Mouse (Mus musculus) frontal cortex, postnatal 25 days (tissue): ENCODE data around the gene Gltpd2.
"Not testable (repeated sequence)": the region's sequence is repeated elsewhere in the genome, so short reads cannot be mapped to it uniquely, and the experiment has no call there.

Source experiments
- DNase-seq, 2 experiments: peaks; one replicate each; pipeline ENCODE4 v3.0.0; 2022; ENCODE audit warnings: low spot score in 2 of 2

Gltpd2 gene

GRCm38 (mm10) chr11:70518436-70518835 lies 560 bp upstream of the Gltpd2 start:
- no peak for DNase-seq

GRCm38 (mm10) chr11:70520178-70520769 lies 1.3 kb downstream of the Gltpd2 start:
- DNase-seq = no peak

- not testable (repeated sequence) for DNase-seq
These were observed 4.5 kb downstream of the Gltpd2 start for GRCm38 (mm10) chr11:70523306-70523989.

- no peak for DNase-seq
These were observed 5.8 kb downstream of the Gltpd2 start for GRCm38 (mm10) chr11:70524782-70525181.

GRCm38 (mm10) chr11:70525184-70525678 lies 6.2 kb downstream of the Gltpd2 start, which contains the start of gene Psmb6:
TSS of gene Psmb6 (plus strand) at chr11:70525367.
- peak; percentile 78 to 86 for DNase-seq

GRCm38 (mm10) chr11:70525726-70526125 lies 6.7 kb downstream of the Gltpd2 start:
- DNase-seq = no peak

- DNase-seq = no peak
These were observed 7.2 kb downstream of the Gltpd2 start for GRCm38 (mm10) chr11:70526211-70526610.

- DNase-seq = no peak
These were observed 9.6 kb downstream of the Gltpd2 start for GRCm38 (mm10) chr11:70528610-70529009.

GRCm38 (mm10) chr11:70531065-70531464 lies 12.1 kb downstream of the Gltpd2 start:
- not testable (repeated sequence) for DNase-seq

- no peak for DNase-seq
These were observed 13.8 kb downstream of the Gltpd2 start, which contains the start of gene Gm40193 for GRCm38 (mm10) chr11:70532839-70533238. TSS of gene Gm40193 (minus strand) at chr11:70532939.

GRCm38 (mm10) chr11:70539423-70539822 lies 20.4 kb downstream of the Gltpd2 start:
- DNase-seq = no peak

GRCm38 (mm10) chr11:70539877-70540587 lies 21.0 kb downstream of the Gltpd2 start, which contains the start of gene Pld2:
TSS of gene Pld2 (plus strand) at chr11:70540064.
- peak; percentile 52 to 65 for DNase-seq

GRCm38 (mm10) chr11:70540928-70541327 lies 21.9 kb downstream of the Gltpd2 start:
- DNase-seq = no peak

GRCm38 (mm10) chr11:70541415-70541814 lies 22.4 kb downstream of the Gltpd2 start:
- DNase-seq = no peak

GRCm38 (mm10) chr11:70544496-70544895 lies 25.5 kb downstream of the Gltpd2 start:
- DNase-seq = no peak

GRCm38 (mm10) chr11:70551526-70551925 lies 32.5 kb downstream of the Gltpd2 start:
- DNase-seq = no peak

- DNase-seq = no peak
These were observed 34.9 kb downstream of the Gltpd2 start for GRCm38 (mm10) chr11:70553940-70554339.

- DNase-seq = no peak
These were observed 38.5 kb downstream of the Gltpd2 start for GRCm38 (mm10) chr11:70557545-70557944.

- DNase-seq = no peak
These were observed 42.9 kb downstream of the Gltpd2 start for GRCm38 (mm10) chr11:70561937-70562286.

- peak; percentile 63 to 80 for DNase-seq
These were observed 43.4 kb downstream of the Gltpd2 start, which contains the start of gene Mink1 for GRCm38 (mm10) chr11:70562287-70562994. TSS of gene Mink1 (plus strand) at chr11:70562881.

GRCm38 (mm10) chr11:70562995-70563469 lies 44.0 kb downstream of the Gltpd2 start:
- no peak for DNase-seq
